Mouse (Mus musculus) spleen, postnatal 4 days (tissue): Measurements from ENCODE around the gene Dpp4.

Experiments
- DNase-seq, 2 experiments: peaks; one replicate each; pipeline ENCODE4 v3.0.0; 2022; ENCODE audit warnings: low spot score in 2 of 2

Gene Dpp4

GRCm38 (mm10) chr2:62362211-62362610 is 49.8 kb downstream of the Dpp4 start:
- no peak for DNase-seq

- no peak for DNase-seq
These were observed 50.5 kb downstream of the Dpp4 start for GRCm38 (mm10) chr2:62361514-62361913.

GRCm38 (mm10) chr2:62360872-62361271 is 51.2 kb downstream of the Dpp4 start:
- DNase-seq, result no peak

DNA sequence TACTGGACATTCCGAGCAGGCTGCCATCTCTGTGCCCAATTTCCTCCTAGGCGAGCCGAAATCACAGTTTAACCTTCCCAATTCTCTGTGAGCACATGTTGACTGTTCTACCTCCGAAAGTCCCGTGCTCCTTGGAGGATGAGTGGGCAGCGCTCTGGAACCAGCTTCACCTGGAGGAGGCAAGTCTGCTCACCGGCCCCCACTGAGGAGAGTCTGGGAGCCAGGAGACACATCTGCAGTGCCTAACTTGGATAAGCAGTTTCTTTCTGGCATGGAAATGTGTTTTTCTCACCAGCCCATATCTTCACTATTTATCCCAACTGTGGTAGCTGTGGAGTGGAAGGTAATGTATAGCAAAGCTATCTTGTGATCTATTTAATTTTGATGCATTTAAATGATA is 54.8 kb downstream of the Dpp4 start:
- no peak for DNase-seq

DNA sequence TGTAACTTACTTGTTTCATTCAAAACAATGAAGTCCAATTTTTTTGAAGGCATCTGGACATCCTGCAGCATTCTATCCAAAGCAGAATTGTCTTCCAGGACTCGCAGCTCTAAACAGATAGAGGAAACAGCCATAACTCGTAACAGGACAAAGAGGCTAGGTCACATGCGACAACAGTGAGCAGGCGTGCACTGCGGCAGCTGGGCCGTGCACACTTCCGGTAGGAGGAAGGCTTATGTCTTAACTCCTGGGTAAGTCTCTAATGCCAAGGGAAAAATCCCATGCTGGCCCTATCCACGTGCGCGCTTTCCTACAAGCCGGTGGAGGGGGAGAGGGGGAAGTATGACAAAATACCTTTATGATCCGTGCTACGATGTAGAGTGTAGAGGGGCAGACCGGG is 55.4 kb downstream of the Dpp4 start:
- DNase-seq, result no peak

DNA sequence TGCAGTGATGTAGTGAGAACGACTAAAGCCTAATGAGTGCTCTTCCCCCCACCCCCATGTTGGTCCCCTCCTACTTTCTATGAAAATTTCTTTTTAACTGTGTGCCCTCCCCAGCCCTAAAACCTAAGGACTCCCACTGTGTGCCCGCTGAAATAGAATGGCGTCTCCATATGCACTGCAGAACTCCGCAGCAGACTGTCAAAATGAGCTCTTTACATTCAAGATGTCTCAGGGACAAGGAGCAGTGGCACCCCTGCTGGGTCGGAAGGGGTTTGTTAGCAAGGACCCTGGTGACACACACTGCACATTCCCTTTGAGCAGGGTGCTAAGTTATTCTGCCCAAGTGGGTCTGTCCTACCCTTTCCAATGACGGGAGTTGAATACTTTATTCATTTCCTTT is 56.3 kb downstream of the Dpp4 start:
- DNase-seq, result no peak

- no peak for DNase-seq
These were observed 60.0 kb downstream of the Dpp4 start for GRCm38 (mm10) chr2:62352035-62352434.

- no peak for DNase-seq
These were observed 64.3 kb downstream of the Dpp4 start for GRCm38 (mm10) chr2:62347762-62348161.

- DNase-seq, result no peak
These were observed 65.3 kb downstream of the Dpp4 start for GRCm38 (mm10) chr2:62346771-62347170.

GRCm38 (mm10) chr2:62344367-62344766 is 67.7 kb downstream of the Dpp4 start:
- no peak for DNase-seq

- DNase-seq, result no peak
These were observed 70.3 kb downstream of the Dpp4 start for GRCm38 (mm10) chr2:62341734-62342128.

DNA sequence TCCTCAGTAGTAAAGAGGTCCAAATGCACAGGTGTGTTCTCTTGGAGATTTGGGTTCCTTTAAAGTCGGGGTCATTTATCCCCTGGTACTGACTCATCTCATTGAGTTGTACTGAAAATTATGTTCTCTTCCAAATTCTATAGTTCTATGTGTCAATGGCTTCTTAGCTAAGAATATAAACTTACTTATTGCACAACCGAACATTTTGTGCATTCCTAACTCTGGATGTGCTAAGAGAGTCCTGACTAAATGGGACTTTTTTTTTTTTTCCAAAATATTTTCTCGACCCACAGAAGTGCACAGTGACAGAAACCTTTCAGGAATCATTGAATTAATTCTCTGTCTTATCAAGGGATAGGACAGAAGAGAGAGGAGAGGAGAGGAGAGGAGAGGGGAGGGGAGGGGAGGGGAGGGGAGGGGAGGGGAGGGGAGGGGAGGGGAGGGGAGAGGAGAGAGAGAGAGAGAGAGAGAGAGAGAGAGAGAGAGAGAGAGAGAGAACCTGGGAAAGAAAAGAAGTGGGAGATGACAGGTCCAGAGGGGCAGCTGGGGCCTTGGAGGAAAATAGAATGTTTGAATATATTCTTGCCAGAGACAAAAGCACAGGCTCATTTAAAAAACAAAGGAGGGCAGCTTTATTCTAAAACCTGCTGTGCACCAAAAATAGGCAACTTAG is 70.8 kb downstream of the Dpp4 start:
- DNase-seq, result no peak

- no peak for DNase-seq
These were observed 72.6 kb downstream of the Dpp4 start for GRCm38 (mm10) chr2:62339222-62339944.

GRCm38 (mm10) chr2:62337086-62337485 is 74.9 kb downstream of the Dpp4 start:
- no peak for DNase-seq

DNA sequence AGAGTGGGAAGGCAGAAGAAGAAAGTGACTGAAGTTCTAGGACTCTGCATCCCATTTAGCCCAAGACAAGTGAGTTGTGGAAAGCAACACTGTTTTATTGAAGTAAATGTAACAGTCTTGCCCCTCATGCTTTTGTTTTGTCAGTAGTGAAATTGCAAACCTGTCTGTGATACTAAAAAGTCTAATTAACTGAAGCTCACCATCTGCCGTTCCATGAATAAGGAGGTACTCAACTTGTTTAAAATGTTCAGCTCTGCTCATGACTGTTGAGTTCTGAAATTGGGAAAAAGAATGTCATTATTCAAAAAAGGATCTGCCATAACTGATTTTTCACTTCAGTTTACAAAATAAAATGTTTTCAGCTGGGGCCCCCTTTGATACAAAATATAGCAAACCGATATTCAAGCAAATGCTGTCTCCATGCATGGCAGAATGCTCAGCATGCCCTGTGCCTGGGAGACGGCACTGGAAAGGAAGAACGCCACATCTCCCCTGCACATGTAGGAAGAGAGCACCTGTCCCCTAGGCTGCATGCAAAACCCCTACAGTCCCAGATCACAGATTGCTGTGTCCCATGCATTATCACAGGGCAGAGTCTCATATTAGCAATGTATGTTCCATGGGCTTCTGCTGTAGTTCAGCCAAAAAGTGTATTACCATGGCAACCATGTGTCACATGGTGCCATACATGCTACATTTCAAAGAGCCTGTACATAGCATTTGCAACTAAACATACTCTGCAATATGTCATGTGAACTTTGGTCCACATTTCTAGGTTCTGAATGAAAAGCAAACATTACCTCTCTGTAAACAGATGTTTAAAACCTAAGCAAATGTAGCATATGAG is 77.4 kb downstream of the Dpp4 start:
- DNase-seq, result no peak

DNA sequence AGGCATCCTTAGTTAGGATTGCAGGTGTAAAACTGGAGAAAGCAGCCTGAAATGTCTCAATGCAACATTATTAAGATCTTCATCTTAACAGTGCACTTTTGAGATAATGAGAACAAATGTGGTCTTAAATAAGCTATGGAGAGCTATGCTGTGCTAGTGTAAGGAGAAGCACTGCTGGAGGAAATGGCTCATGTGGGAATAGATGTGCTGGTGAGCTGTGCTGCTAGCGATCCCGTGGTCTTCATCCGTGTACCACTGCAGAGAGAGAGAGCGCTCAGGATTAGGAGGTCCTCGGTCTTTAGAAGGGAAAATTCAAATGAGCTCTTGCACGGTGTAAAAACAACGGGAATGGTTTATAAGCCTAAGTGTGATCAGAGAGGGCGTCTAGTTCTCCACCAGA is 79.6 kb downstream of the Dpp4 start:
- no peak for DNase-seq

DNA sequence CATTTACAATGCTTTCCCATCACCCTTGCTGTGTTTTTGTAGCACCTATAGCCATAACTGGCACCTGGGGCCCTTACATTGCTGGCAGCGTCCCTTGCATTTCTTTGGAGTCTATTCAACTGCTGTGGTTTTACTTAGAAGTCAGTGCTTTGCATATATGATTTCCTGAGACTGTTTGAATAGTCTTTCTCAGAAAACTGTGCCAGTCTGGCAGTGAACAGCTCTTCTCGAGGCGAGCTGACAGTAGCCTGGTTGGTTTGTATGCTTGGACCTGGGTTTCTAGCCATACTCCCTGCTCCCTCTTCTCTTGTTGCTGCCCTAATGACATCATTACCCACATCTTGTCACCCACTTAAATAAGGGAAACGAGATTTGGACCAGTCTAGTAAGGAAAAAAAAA is 80.1 kb downstream of the Dpp4 start:
- no peak for DNase-seq

DNA sequence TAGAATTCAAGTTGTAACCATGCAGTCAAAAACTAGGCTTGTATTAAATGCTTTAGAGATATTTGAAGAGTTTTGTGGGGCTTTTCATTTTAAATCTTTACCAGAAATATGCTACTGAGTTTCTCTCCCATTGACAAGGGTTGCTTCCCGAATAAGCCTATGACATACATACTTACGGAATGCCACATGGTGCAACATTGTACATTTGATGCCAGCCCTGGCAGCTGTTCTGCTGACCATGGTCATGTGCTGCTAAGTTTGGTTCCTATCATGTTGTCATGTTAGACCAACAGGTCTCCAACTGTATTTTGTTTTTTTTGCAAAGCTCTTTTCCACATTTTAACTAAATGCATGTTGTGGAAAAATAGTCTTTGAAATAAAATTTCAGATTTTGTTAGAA is 86.6 kb downstream of the Dpp4 start:
- DNase-seq, result no peak

- no peak for DNase-seq
These were observed 88.9 kb downstream of the Dpp4 start for GRCm38 (mm10) chr2:62323078-62323637.

DNA sequence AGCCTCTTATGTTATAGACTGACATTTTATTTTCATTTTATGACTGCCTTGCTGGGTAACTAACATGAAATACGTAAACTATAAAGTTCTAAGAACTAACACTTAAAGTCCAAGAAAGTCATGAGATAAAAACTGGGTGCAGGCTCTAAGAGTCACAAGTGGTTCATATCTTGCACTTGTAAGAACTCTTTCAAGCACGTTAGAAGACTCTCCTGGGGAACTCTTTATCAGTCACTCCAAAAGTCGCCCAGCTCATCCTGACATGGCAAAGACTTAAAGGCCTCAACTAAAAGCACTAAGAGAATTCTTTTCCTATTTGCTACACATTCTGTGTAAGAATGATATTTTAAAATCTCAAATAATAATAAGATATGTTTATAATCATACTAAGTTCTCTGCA is 92.5 kb downstream of the Dpp4 start:
- DNase-seq, result no peak

DNA sequence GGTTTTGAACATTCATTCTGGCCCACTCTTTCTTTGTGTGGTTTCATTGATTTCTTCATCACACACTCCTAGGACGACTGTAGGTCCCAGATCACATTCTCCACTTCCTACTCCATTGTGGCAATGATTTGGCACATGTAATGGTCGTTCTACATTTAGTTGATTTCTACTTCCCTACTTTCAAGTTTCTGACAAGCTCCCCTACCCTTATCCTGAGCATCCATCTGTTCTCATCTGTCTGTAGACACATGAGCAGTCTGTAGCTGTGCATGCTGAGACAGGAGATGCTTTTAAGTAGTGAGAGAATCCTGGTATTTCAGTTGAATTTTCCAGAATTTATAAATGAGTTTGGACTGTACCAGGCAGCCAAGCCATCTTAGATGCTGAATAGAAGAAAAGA is 95.1 kb downstream of the Dpp4 start:
- no peak for DNase-seq

DNA sequence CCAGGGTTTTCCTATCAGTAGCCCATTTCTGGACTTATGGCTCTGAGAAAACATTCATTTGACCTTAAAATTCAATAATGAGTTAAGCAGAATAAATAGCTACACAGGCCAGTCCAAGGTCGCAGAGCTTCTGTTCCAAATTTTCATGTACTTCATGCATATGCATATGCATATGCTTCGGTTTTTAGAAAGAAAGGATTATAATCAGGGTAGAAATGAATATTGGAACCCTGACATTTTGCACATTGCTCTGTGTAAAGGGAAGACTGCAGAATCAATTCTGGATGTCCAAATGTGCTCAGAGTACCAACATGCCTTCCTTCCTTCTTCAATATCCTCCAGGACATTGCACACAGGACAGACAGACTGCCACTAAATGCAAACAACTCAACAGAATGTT is 104.6 kb downstream of the Dpp4 start:
- no peak for DNase-seq
